Mouse (Mus musculus) lung, adult 2 months (tissue): ENCODE measurements around the gene G6pc3. TPM values are rescaled to one million over a fixed set of nuclear protein-coding genes. Genes with fewer than 3 reads are reported as not detected.

Experiments used
- DNase-seq: peaks from one replicate; pipeline ENCODE4 v3.0.0; 2022
- H3K4me1 ChIP-seq: fragments of 200-500 bp; 2 replicates; pipeline ENCODE4 v1.6.1; 2011; ENCODE audit warnings: low read length; ENCODE audit not compliant: control insufficient read depth, insufficient read depth
- H3K4me3 ChIP-seq: fragments of 200-500 bp; replicated peaks from 2 replicates; pipeline ENCODE3; 2011; ENCODE audit warnings: low read depth, mild to moderate bottlenecking, control low read depth, low read length; ENCODE audit errors: extremely low read depth
- CTCF ChIP-seq: fragments of 200-500 bp; IDR thresholded peaks from 2 replicates; pipeline ENCODE4 v1.5.1; 2011; ENCODE audit warnings: mild to moderate bottlenecking, low read length, control low read depth; ENCODE audit not compliant: insufficient read depth
- POLR2A ChIP-seq: fragments of 200-500 bp; IDR thresholded peaks from 2 replicates; pipeline ENCODE4 v1.6.1; 2011; ENCODE audit warnings: low read depth, mild to moderate bottlenecking, control low read depth, low read length, borderline replicate concordance; ENCODE audit errors: extremely low read depth
- WGBS: fragments of 180-500 bp; shearing (Covaris S2); methylation state at CpG from one replicate; pipeline ENCODE4 v1.1.7; 2018; 5-methylcytosine and 5-hydroxymethylcytosine counted together
- polyA plus RNA-seq: library from polyadenylated mRNA; depleted of rRNA; stranded (reverse); fragments of >200 nt; gene quantifications from 2 replicates; pipeline ENCODE4 v1.2.3, GENCODE M21; 2012

Gene G6pc3
- polyA plus RNA-seq, 1 experiment, result 82.5 TPM

GRCm38 (mm10) chr11:102216056-102216885 is 26.9 kb downstream of the G6pc3 start:
- 17% methylated on average over 12 of the region's 12 CpGs for WGBS
- Histone ChIP-seq H3K4me3 (no peak overlapping the region), H3K4me1 (peaks cover 65% of the 10 kb centered on the region)
- TF ChIP-seq POLR2A (no peak), CTCF (no peak)
- peak; percentile 77 for DNase-seq

- Histone ChIP-seq H3K4me3 (peak overlapping the region; percentile 6), H3K4me1 (peaks cover 61% of the 10 kb centered on the region)
- DNase-seq, result no peak
- WGBS, result 32% methylated on average over 5 of the region's 5 CpGs
- no peak for TF ChIP-seq POLR2A
- no peak for TF ChIP-seq CTCF
Measured at GRCm38 (mm10) chr11:102216886-102217240, 27.4 kb downstream of the G6pc3 start.

GRCm38 (mm10) chr11:102217396-102217795 is 28.0 kb downstream of the G6pc3 start:
- WGBS, result 38% methylated on average over 6 of the region's 6 CpGs
- no peak for DNase-seq
- Histone ChIP-seq H3K4me1 (peaks cover 59% of the 10 kb centered on the region), H3K4me3 (peak overlapping the region; percentile 31)
- TF ChIP-seq CTCF (no peak), POLR2A (no peak)

GRCm38 (mm10) chr11:102217876-102218430 is 28.5 kb downstream of the G6pc3 start:
- peak overlapping the region; percentile 70 for H3K4me3 ChIP-seq
- 23% methylated on average over 7 of the region's 7 CpGs for WGBS
- no peak for DNase-seq

GRCm38 (mm10) chr11:102218783-102219182 is 29.4 kb downstream of the G6pc3 start:
- H3K4me1 ChIP-seq, result peaks cover 55% of the 10 kb centered on the region
- no peak for TF ChIP-seq CTCF
- peak; percentile 92; the same call in 1 of the 2 replicates for TF ChIP-seq POLR2A
- 0% methylated on average over 9 of the region's 10 CpGs for WGBS

More at GRCm38 (mm10) chr11:102217876-102218430, 28.5 kb downstream of the G6pc3 start:
- TF ChIP-seq CTCF (no peak), POLR2A (no peak)
- peaks cover 59% of the 10 kb centered on the region for H3K4me1 ChIP-seq

GRCm38 (mm10) chr11:102219247-102219993 is 30.0 kb downstream of the G6pc3 start:
- H3K4me3 ChIP-seq, result no peak overlapping the region
- no peak for DNase-seq
- no peak for TF ChIP-seq POLR2A
- no peak for TF ChIP-seq CTCF
- peaks cover 52% of the 10 kb centered on the region for H3K4me1 ChIP-seq
- WGBS, result 46% methylated on average over 14 of the region's 14 CpGs

More at GRCm38 (mm10) chr11:102218783-102219182, 29.4 kb downstream of the G6pc3 start:
- H3K4me3 ChIP-seq, result peak overlapping the region; percentile 70
- peak; percentile 94 for DNase-seq

- Histone ChIP-seq H3K4me1 (peaks cover 53% of the 10 kb centered on the region), H3K4me3 (no peak overlapping the region)
- DNase-seq, result no peak
- TF ChIP-seq POLR2A (no peak), CTCF (no peak)
- WGBS, result 29% methylated on average over 4 of the region's 4 CpGs
Measured at GRCm38 (mm10) chr11:102219994-102220346, 30.6 kb downstream of the G6pc3 start.

- 43% methylated on average over 6 of the region's 6 CpGs for WGBS
- peaks cover 56% of the 10 kb centered on the region for H3K4me1 ChIP-seq
- TF ChIP-seq CTCF (no peak), POLR2A (no peak)
- no peak for DNase-seq
- H3K4me3 ChIP-seq, result no peak overlapping the region
Measured at GRCm38 (mm10) chr11:102220451-102220850, 31.0 kb downstream of the G6pc3 start.

GRCm38 (mm10) chr11:102221243-102221953 is 32.0 kb downstream of the G6pc3 start:
- WGBS, result 75% methylated on average over 8 of the region's 8 CpGs
- DNase-seq, result no peak
- no peak for TF ChIP-seq CTCF
- TF ChIP-seq POLR2A, result no peak
- H3K4me3 ChIP-seq, result no peak overlapping the region
- H3K4me1 ChIP-seq, result peaks cover 56% of the 10 kb centered on the region
